Mouse (Mus musculus) stomach, postnatal 0 days (tissue): ENCODE data around the gene Mybpc2. TPM values are rescaled to one million over a fixed set of nuclear protein-coding genes. Genes with fewer than 3 reads are reported as not detected.

Source experiments
- ATAC-seq: fragments of 200-750 bp; cut with Nextera tagmentation; 2 replicates; pipeline ENCODE4 v1.8.0; 2017; ENCODE audit not compliant: low FRiP score, low TSS enrichment
- DNase-seq: peaks from one replicate; pipeline ENCODE4 v3.0.0-alpha.2; 2016; ENCODE audit warnings: low spot score
- H3K27ac ChIP-seq: fragments of 300-500 bp; sonication (generic); replicated peaks from 2 replicates; pipeline ENCODE4 v1.5.1; 2014; ENCODE audit warnings: mild to moderate bottlenecking, control low read depth
- H3K27me3 ChIP-seq: fragments of 300-500 bp; sonication (generic); 2 replicates; pipeline ENCODE4 v1.6.1; 2014; ENCODE audit warnings: low read length; ENCODE audit not compliant: control insufficient read depth, insufficient read depth
- H3K36me3 ChIP-seq: fragments of 300-500 bp; sonication (generic); 2 replicates; pipeline ENCODE4 v1.6.1; 2014; ENCODE audit warnings: low read length, mixed read lengths; ENCODE audit not compliant: control insufficient read depth, insufficient read depth
- H3K4me1 ChIP-seq: fragments of 300-500 bp; sonication (generic); replicated peaks from 2 replicates; pipeline ENCODE4 v1.6.1; 2014; ENCODE audit warnings: antibody characterized with exemption; ENCODE audit not compliant: control insufficient read depth, insufficient read depth
- H3K4me2 ChIP-seq: fragments of 300-500 bp; sonication (generic); replicated peaks from 2 replicates; pipeline ENCODE4 v1.6.1; 2014; ENCODE audit warnings: low read depth, mild to moderate bottlenecking, control low read depth, moderate library complexity
- H3K4me3 ChIP-seq: fragments of 300-500 bp; sonication (generic); 2 replicates; pipeline ENCODE4 v1.5.1; 2014; ENCODE audit warnings: low read depth, low read length, control low read depth
- H3K9ac ChIP-seq: fragments of 300-500 bp; sonication (generic); 2 replicates; pipeline ENCODE4 v1.6.1; 2014; ENCODE audit warnings: mild to moderate bottlenecking, low read length, control low read depth, mixed read lengths
- H3K9me3 ChIP-seq: fragments of 300-500 bp; sonication (generic); 2 replicates; pipeline ENCODE4 v1.6.1; 2016; ENCODE audit warnings: low read length; ENCODE audit not compliant: control insufficient read depth
- CTCF ChIP-seq: IDR thresholded peaks from 2 replicates; pipeline ENCODE4 v1.5.1; 2016; ENCODE audit warnings: antibody characterized with exemption, low read depth, mild to moderate bottlenecking, moderate library complexity
- EP300 ChIP-seq: optimal IDR thresholded peaks from 2 replicates; pipeline ENCODE3; 2016; ENCODE audit warnings: antibody characterized with exemption
- WGBS: fragments of 180-500 bp; shearing (Covaris S2); extraction: QIAGEN DNeasy Blood & Tissue Kit; methylation state at CpG from one replicate; pipeline ENCODE4 v1.1.7; 2014; 5-methylcytosine and 5-hydroxymethylcytosine counted together
- polyA plus RNA-seq: library from polyadenylated mRNA; unstranded; fragments of >200 nt; fragmentation: Nextera tagmentation; extraction: Ambion mirVana; gene quantifications from 2 replicates; pipeline ENCODE4 v1.2.1, GENCODE M21; 2015

The Mybpc2 gene
- polyA plus RNA-seq, 1 experiment from 2014 or later, result 0.32 TPM

DNA sequence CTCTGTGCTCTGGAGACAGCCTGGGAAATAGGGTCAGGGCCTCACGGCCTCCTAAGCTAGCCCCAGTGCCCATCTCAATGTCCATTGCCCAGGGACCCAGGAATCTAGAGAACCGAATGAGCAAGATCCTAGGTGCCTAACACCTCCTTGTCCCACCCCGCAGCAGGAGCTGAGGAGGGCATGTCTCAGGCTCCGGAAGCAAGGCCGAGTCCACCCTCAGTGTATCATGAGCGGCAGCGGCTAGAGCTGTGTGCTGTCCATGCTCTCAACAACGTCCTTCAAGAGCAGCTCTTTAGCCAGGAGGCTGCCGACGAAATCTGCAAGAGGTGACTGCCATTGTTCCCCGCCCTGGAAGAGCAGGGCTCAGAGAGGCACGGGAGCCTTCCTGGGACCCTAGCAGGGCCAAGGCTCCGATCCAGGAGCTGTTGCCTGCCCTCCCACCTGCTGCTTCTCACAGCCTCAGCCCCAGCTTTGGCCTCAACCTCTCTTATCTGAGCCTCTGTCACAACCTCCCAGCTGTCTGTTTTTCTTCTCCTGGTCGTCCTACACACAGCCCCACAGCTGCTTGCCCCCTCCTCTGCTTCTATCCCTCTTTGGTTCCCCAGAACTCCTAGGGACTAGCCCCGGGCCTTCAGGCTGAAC lies 55.7 kb downstream of the Mybpc2 start:
- no peaks in the 10 kb centered on the region for H3K36me3 ChIP-seq
- H3K4me1 ChIP-seq, result no peaks in the 10 kb centered on the region
- no peaks in the 10 kb centered on the region for H3K27me3 ChIP-seq
- H3K4me3 ChIP-seq, result peak overlapping the region; percentile 68
- H3K4me2 ChIP-seq, result peak overlapping the region; percentile 76
- H3K27ac ChIP-seq, result no peak overlapping the region
- no peak for ATAC-seq
- no peak for TF ChIP-seq CTCF
- no peak for TF ChIP-seq EP300
- 63% methylated on average over 15 of the region's 15 CpGs for WGBS
- no peaks in the 10 kb centered on the region for H3K9me3 ChIP-seq
- H3K9ac ChIP-seq, result peak overlapping the region; percentile 78
- no peak for DNase-seq

GRCm38 (mm10) chr7:44467811-44468411 lies 56.5 kb downstream of the Mybpc2 start, which contains the start of gene Josd2:
TSS of gene Josd2 (plus strand) at chr7:44467980.
- H3K36me3 ChIP-seq, result no peaks in the 10 kb centered on the region
- under 1% methylated on average over 42 of the region's 42 CpGs for WGBS
- H3K4me2 ChIP-seq, result peak within 1 kb of the TSS; percentile 76
- peak; percentile 95 for DNase-seq
- H3K9ac ChIP-seq, result peak within 1 kb of the TSS; percentile 78
- TF ChIP-seq CTCF (0 out of 2 replicates have a peak, but pooled peaks have one; percentile 2), EP300 (peak; percentile 93)
- no peaks in the 10 kb centered on the region for H3K4me1 ChIP-seq
- H3K4me3 ChIP-seq, result peak within 1 kb of the TSS; percentile 68
- peak; percentile 99 for ATAC-seq
- H3K9me3 ChIP-seq, result no peaks in the 10 kb centered on the region
- H3K27ac ChIP-seq, result 0 out of 2 replicates have a peak within 1 kb of the TSS, but pooled peaks have one; percentile 30
- H3K27me3 ChIP-seq, result no peaks in the 10 kb centered on the region

DNA sequence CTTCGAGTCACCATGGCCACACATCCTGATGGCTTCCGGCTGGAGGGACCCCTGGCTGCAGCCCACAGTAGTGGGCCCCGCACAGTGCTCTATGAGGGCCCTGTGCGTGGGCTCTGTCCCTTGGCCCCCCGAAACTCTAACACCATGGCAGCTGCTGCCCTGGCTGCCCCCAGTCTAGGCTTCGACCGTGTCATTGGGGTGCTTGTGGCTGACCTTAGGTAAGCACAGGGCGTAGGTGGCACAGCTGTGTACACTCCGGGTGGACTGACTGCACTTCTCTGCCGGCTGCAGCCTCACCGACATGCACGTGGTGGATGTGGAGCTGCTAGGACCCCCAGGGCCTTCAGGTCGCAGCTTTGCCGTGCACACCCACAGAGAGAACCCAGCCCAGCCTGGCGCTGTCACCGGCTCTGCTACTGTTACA lies 57.6 kb downstream of the Mybpc2 start:
- H3K9me3 ChIP-seq, result no peaks in the 10 kb centered on the region
- ATAC-seq (no peak), DNase-seq (no peak)
- no peak overlapping the region for H3K4me2 ChIP-seq
- WGBS, result 77% methylated on average over 16 of the region's 16 CpGs
- peaks cover 8% of the 10 kb centered on the region for H3K27me3 ChIP-seq
- H3K4me1 ChIP-seq, result no peaks in the 10 kb centered on the region
- TF ChIP-seq CTCF, result no peak
- TF ChIP-seq EP300, result no peak
- H3K36me3 ChIP-seq, result no peaks in the 10 kb centered on the region
- H3K27ac ChIP-seq, result no peak overlapping the region
- H3K4me3 ChIP-seq, result no peak overlapping the region
- no peak overlapping the region for H3K9ac ChIP-seq

DNA sequence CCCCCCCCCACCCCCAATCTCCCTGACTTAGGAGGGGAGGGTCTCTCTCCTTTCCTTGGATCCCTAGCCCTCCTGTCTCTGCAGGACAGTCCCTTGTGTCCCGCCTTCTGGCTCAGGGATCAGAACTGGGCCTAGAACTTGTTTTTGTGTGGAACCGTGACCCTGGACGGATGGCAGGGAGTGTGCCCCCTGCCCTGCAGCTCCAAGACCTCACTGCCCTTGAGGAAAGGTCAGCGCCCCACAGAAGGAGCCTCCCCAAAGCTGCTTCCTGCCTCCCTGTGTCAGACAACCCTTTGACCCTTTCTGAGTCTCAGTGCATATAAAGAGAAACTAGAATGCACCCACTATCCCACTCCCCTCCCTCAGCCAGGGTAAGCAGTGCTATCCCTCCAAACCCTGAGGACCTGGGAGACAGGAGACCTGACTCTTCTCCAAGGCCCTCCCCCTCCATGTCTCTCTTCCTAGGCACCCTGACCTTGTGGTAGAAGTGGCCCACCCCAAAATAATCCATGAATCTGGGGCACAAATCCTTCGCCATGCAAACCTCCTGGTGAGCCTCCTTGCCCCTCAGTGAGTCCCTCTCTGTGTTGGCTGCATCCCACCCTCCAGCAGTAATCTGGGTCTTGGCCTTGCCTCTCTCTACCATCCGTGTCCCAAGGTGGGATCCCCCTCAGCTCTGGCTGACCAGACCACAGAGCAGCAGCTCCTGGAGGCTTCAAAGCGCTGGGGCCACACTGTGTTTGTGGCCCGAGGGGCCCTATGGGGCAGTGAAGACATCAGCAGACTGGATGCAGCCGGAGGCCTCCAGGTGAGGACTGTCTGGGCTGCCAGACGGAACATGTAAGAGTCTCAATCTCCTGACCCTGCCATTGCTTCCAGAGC lies 58.2 kb downstream of the Mybpc2 start:
- peaks cover 10% of the 10 kb centered on the region for H3K27me3 ChIP-seq
- no peak overlapping the region for H3K4me2 ChIP-seq
- no peaks in the 10 kb centered on the region for H3K36me3 ChIP-seq
- H3K4me3 ChIP-seq, result no peak overlapping the region
- WGBS, result 80% methylated on average over 10 of the region's 10 CpGs
- no peak for TF ChIP-seq CTCF
- TF ChIP-seq EP300, result no peak
- DNase-seq, result no peak
- H3K4me1 ChIP-seq, result no peaks in the 10 kb centered on the region
- no peaks in the 10 kb centered on the region for H3K9me3 ChIP-seq
- no peak for ATAC-seq
- H3K27ac ChIP-seq, result no peak overlapping the region
- no peak overlapping the region for H3K9ac ChIP-seq

GRCm38 (mm10) chr7:44465111-44465510 lies 59.3 kb downstream of the Mybpc2 start, which contains the start of gene Aspdh:
TSS of gene Aspdh (plus strand) at chr7:44465391.
- DNase-seq, result no peak
- Histone ChIP-seq H3K9ac (no peak within 1 kb of the TSS), H3K9me3 (no peaks in the 10 kb centered on the region), H3K27me3 (peaks cover 10% of the 10 kb centered on the region), H3K36me3 (no peaks in the 10 kb centered on the region), H3K4me3 (no peak within 1 kb of the TSS), H3K27ac (no peak within 1 kb of the TSS), H3K4me2 (no peak within 1 kb of the TSS), H3K4me1 (no peaks in the 10 kb centered on the region)
- ATAC-seq, result no peak
- WGBS, result 79% methylated on average over 2 of the region's 2 CpGs
- TF ChIP-seq CTCF, result no peak
- TF ChIP-seq EP300, result no peak
